ENCODE assay signal across 10 mouse cellular contexts in genomic region chr11:35667428-35667827, GRCm38 (mm10).
DNase-seq lines count a peak whose midpoint lies in the region; TF ChIP-seq lines count a peak whose summit lies in the region.
"Had no signal": no experiment of that assay in that cellular context is flagged by ENCODE, and none has a peak within 500 bp of the region (broad histone marks: within the 10 kb centered on the region; RNA-seq: fewer than 3 reads in every experiment).

No protein-coding gene starts in this region.

- no peaks in the 10 kb centered on the region for H3K4me1 ChIP-seq in liver, adult 2 months (ENCODE audit: control insufficient read depth, insufficient read depth, low read length)
- H3K4me1 ChIP-seq in embryonic facial prominence, embryonic 10.5 days: peaks cover 9% of the 10 kb centered on the region
- H3K4me1 ChIP-seq: embryonic facial prominence, embryonic 13.5 days had no signal

- no peaks in the 10 kb centered on the region for H3K9me3 ChIP-seq in embryonic facial prominence, embryonic 10.5 days
- H3K9me3 ChIP-seq: embryonic facial prominence, embryonic 13.5 days; limb, embryonic 13.5 days had no signal

- TF ChIP-seq POLR2A in liver, adult 2 months (IDR thresholded peaks at IDR 0.05; ENCODE audit: extremely low read depth, insufficient read depth, low read length): no peak

- no peak overlapping the region for H3K9ac ChIP-seq in liver, adult 2 months (ENCODE audit: low read depth, low read length)
- H3K9ac ChIP-seq: embryonic facial prominence, embryonic 13.5 days; limb, embryonic 13.5 days had no signal

- 62% methylated on average over 3 of the region's 3 CpGs for WGBS in liver, adult 2 months
- WGBS in embryonic facial prominence, embryonic 10.5 days: 45% methylated on average over 3 of the region's 3 CpGs

- H3K27me3 ChIP-seq in liver, adult 2 months (ENCODE audit: control insufficient read depth, insufficient read depth, low read length): no peaks in the 10 kb centered on the region
- peaks cover 37% of the 10 kb centered on the region for H3K27me3 ChIP-seq in embryonic facial prominence, embryonic 10.5 days (replicated peaks; ENCODE audit: low read depth, poor library complexity, severe bottlenecking)
- H3K27me3 ChIP-seq: embryonic facial prominence, embryonic 13.5 days; limb, embryonic 13.5 days had no signal

- no peaks in the 10 kb centered on the region for H3K79me2 ChIP-seq in liver, adult 2 months (ENCODE audit: control insufficient read depth, insufficient read depth, low read length)

- peak; percentile 46 for TF ChIP-seq CTCF in liver, adult 2 months (IDR thresholded peaks at IDR 0.05; ENCODE audit: low read depth, low read length)

- intact Hi-C loops in gastrocnemius, postnatal 14 days (cut with DNase I; ENCODE audit: low total_unique reads): loop anchor here (10.0 kb wide), 1 partner anchor 213 kb away; no protein-coding TSS in a partner anchor

- H3K27ac ChIP-seq in liver, adult 2 months (replicated peaks; ENCODE audit: insufficient read depth, low read depth, low read length): no peak overlapping the region
- no peak overlapping the region for H3K27ac ChIP-seq in embryonic facial prominence, embryonic 10.5 days (replicated peaks)
- H3K27ac ChIP-seq: embryonic facial prominence, embryonic 13.5 days; limb, embryonic 13.5 days had no signal

- peak; percentile 18 for DNase-seq in liver, adult 2 months (ENCODE audit: extremely low read depth, low read depth, low spot score)
- DNase-seq in liver (no peak), ZHBTc4 (ENCODE audit: low read depth, low spot score) (peak; percentile 54)
- DNase-seq in embryonic facial prominence, embryonic 10.5 days (ENCODE audit: low spot score): peak; percentile 40
- peak; percentile 31 for DNase-seq in mesoderm, embryonic 11.5 days (ENCODE audit: low read depth, low spot score)
- no peak for DNase-seq in layer of hippocampus, adult 11-12 months (ENCODE audit: low spot score)
- DNase-seq in gastrocnemius, postnatal 14 days: no peak
- no peak for DNase-seq in left cerebral cortex, adult 18-20 months (ENCODE audit: low spot score in 2 of 2)

- H3K4me3 ChIP-seq in liver, adult 2 months (ENCODE audit: insufficient read depth, low read depth, low read length): no peak overlapping the region
- H3K4me3 ChIP-seq in embryonic facial prominence, embryonic 10.5 days: no peak overlapping the region
- H3K4me3 ChIP-seq: embryonic facial prominence, embryonic 13.5 days; limb, embryonic 13.5 days had no signal

- H3K36me3 ChIP-seq in liver, adult 2 months (ENCODE audit: control insufficient read depth, insufficient read depth, low read length): no peaks in the 10 kb centered on the region
- peaks cover 11% of the 10 kb centered on the region for H3K36me3 ChIP-seq in embryonic facial prominence, embryonic 10.5 days (replicated peaks)

Comparison
In these comparisons a context has a peak if more than half of its experiments do, and no peak if none do; other contexts are left out.
1. DNase-seq: peak in liver, adult 2 months (single experiment), ZHBTc4 (single experiment), embryonic facial prominence, embryonic 10.5 days (single experiment) and mesoderm, embryonic 11.5 days (single experiment); none in liver (single experiment), layer of hippocampus, adult 11-12 months (single experiment), gastrocnemius, postnatal 14 days (single experiment) and left cerebral cortex, adult 18-20 months (0 of 2).